Mouse (Mus musculus): Measurements from ENCODE around the gene Kif21b. TPM values are rescaled to one million over a fixed set of nuclear protein-coding genes. Genes with fewer than 3 reads are reported as not detected.

Gene Kif21b
- polyA plus RNA-seq, 1 experiment from 2014 or later: 4.9 TPM

DNA sequence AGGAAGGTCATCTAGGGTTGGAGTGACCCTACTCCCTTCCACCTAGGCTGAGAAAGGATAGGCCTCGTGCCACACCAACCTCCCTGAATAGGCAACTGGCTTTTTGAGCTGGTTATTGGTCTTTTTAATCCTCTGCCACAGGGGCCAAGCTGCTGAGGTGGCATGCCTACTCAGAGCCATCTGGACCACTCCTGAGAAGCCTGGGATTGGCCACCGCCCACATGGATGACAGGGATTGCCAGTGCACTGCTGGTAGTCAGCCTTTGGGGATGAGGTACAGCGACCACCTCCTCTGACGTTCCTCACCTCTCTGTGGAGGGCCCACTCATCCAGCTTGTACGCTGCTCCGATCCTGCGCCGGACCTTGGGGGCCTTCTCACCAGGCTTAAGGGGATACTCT is 94.7 kb downstream of the Kif21b start:
- Histone ChIP-seq H3K9me3 (replicated peaks) (no peaks in the 10 kb centered on the region), H3K27ac (replicated peaks) (no peak overlapping the region), H3K4me3 (no peak overlapping the region), H3K4me1 (peaks cover 42% of the 10 kb centered on the region), H3K27me3 (ENCODE audit: low read depth, poor library complexity, severe bottlenecking) (peaks cover 54% of the 10 kb centered on the region), H3K36me3 (peaks cover 66% of the 10 kb centered on the region)
- no peak for DNase-seq (ENCODE audit: low spot score)
- WGBS: 94% methylated on average over 8 of the region's 8 CpGs

- 94% methylated on average over 8 of the region's 8 CpGs for WGBS
- DNase-seq (ENCODE audit: low spot score): no peak
- peaks cover 58% of the 10 kb centered on the region for H3K36me3 ChIP-seq
Observed at GRCm38 (mm10) chr1:136226626-136227025, 95.4 kb downstream of the Kif21b start.

More at GRCm38 (mm10) chr1:136226626-136227025, 95.4 kb downstream of the Kif21b start:
- no peak overlapping the region for H3K27ac ChIP-seq (replicated peaks)
- H3K27me3 ChIP-seq (ENCODE audit: low read depth, poor library complexity, severe bottlenecking): peaks cover 61% of the 10 kb centered on the region
- no peaks in the 10 kb centered on the region for H3K9me3 ChIP-seq (replicated peaks)
- no peak overlapping the region for H3K4me3 ChIP-seq
- H3K4me1 ChIP-seq: peaks cover 50% of the 10 kb centered on the region

Other genes starting within 250 kb of the Kif21b start
- gene Pkp1, start 212.2 kb upstream of the Kif21b start, polyA plus RNA-seq (2016; fragmentation: Nextera tagmentation; extraction: Ambion mirVana): not detected in 2 replicates
- gene Igfn1, start 125.0 kb upstream of the Kif21b start, polyA plus RNA-seq (2016; fragmentation: Nextera tagmentation; extraction: Ambion mirVana): not detected in 2 replicates
- 149 and 156 TPM in 2 replicates for gene Tmem9, start 123.2 kb upstream of the Kif21b start, polyA plus RNA-seq (2016; fragmentation: Nextera tagmentation; extraction: Ambion mirVana)
- gene Ascl5, start 80.6 kb upstream of the Kif21b start, polyA plus RNA-seq (2016; fragmentation: Nextera tagmentation; extraction: Ambion mirVana): not detected in 2 replicates
- 0.14 TPM in 1 of 2 replicates, not detected in the other for gene Cacna1s, start 78.6 kb upstream of the Kif21b start, polyA plus RNA-seq (2016; fragmentation: Nextera tagmentation; extraction: Ambion mirVana)
- 0.22 TPM in 1 of 2 replicates, not detected in the other for gene Mroh3, start 81.4 kb downstream of the Kif21b start, polyA plus RNA-seq (2016; fragmentation: Nextera tagmentation; extraction: Ambion mirVana)
- 17.6 and 18.8 TPM in 2 replicates for gene Inava, start 102.9 kb downstream of the Kif21b start, polyA plus RNA-seq (2016; fragmentation: Nextera tagmentation; extraction: Ambion mirVana)
- gene Gpr25, start 129.5 kb downstream of the Kif21b start, polyA plus RNA-seq (2016; fragmentation: Nextera tagmentation; extraction: Ambion mirVana): not detected in 2 replicates
- gene Camsap2, start 214.7 kb downstream of the Kif21b start, polyA plus RNA-seq (2016; fragmentation: Nextera tagmentation; extraction: Ambion mirVana): 11.1 and 14.4 TPM in 2 replicates